Mouse (Mus musculus) liver, adult 10 weeks (tissue): ENCODE measurements around the gene Ncf2. TPM values are rescaled to one million over a fixed set of nuclear protein-coding genes. Genes with fewer than 3 reads are reported as not detected.

Experiments used
- polyA plus RNA-seq: library from polyadenylated mRNA; stranded (reverse); fragments of 350-450 nt; fragmentation: Illumina TruSeq; extraction: RNeasy Lipid Tissue Mini Kit (QIAGEN cat#74804); gene quantifications from one replicate; pipeline ENCODE4 v1.2.3, GENCODE M21; 2014; ENCODE audit warnings: low read depth, low replicate concordance

The Ncf2 gene
- 1.0 TPM for polyA plus RNA-seq

GRCm38 (mm10) chr1:152799897-152800296 is at the start of gene Ncf2:
Gene Ncf2, plus strand, starts transcription at chr1:152800194.

GRCm38 (mm10) chr1:152750312-152750965 is 49.6 kb upstream of the Ncf2 start, which contains the start of gene Apobec4:
Gene Apobec4, plus strand, starts transcription at chr1:152750551.

GRCm38 (mm10) chr1:152766032-152766772 is 33.8 kb upstream of the Ncf2 start, which contains the start of the genes Rgl1 and Arpc5:
Gene Rgl1, minus strand, starts transcription at chr1:152766351.
Gene Arpc5, plus strand, starts transcription at chr1:152766542.

Other genes with a start within 250 kb of the Ncf2 start
- not detected for gene Apobec4, start 49.6 kb upstream of the Ncf2 start, polyA plus RNA-seq
- gene Rgl1, start 33.8 kb upstream of the Ncf2 start, polyA plus RNA-seq: 5.5 TPM
- gene Arpc5, start 33.7 kb upstream of the Ncf2 start, polyA plus RNA-seq: 124 TPM
- gene Smg7, start 102.5 kb downstream of the Ncf2 start, polyA plus RNA-seq: 14.6 TPM
- 0.11 TPM for gene Nmnat2, start 154.8 kb downstream of the Ncf2 start, polyA plus RNA-seq